Mouse (Mus musculus): ENCODE results near the gene Sema4g. TPM values are rescaled to one million over a fixed set of nuclear protein-coding genes. Genes with fewer than 3 reads are reported as not detected.

Sema4g gene
- total and polyA plus RNA-seq, 3 experiments = 0.15 to 0.47 TPM; not detected in 1

DNA sequence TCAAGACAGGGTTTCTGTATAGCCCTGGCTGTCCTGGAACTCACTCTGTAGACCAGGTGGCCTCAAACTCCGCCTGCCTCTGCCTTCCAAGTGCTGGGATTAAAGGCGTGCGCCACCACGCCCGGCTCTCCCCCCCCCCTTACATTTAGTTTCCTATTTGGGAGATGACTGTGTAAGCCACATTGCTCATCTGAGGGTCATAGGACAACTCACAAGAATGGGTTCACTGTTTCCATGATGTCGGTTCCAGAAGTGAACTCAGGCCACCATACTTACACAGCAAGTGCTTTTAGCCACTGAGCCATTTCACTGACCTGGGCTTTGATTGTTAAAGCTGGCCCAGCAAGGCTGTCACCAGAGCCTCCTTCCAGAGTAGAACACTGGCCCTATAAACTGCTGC lies 11.8 kb upstream of the Sema4g start:
- peaks cover 6 to 53% of the 10 kb centered on the region in 2 experiments for H3K36me3 ChIP-seq (ENCODE audit: control insufficient read depth in 1 of 2, insufficient read depth in 2 of 2, low read length in 2 of 2)
- H3K9me3 ChIP-seq (replicated peaks; ENCODE audit: insufficient read depth, low read length) = no peaks in the 10 kb centered on the region
- no peak overlapping the region for H3K9ac ChIP-seq (ENCODE audit: control insufficient read depth, low read depth, low read length, poor library complexity, severe bottlenecking)
- H3K27me3 ChIP-seq (ENCODE audit: control insufficient read depth in 1 of 2, insufficient read depth in 2 of 2, low read length in 2 of 2) = no peaks in the 10 kb centered on the region
- H3K4me1 ChIP-seq (ENCODE audit: control insufficient read depth in 1 of 2, insufficient read depth in 2 of 2, low read length in 2 of 2) = no peaks in the 10 kb centered on the region
- TF ChIP-seq USF1 (IDR thresholded peaks at IDR 0.05; ENCODE audit: low read depth, low read length) (no peak), POLR2AphosphoS5 (IDR thresholded peaks at IDR 0.05; ENCODE audit: borderline replicate concordance, low read depth, low read length) (no peak), GATA1 (IDR thresholded peaks at IDR 0.05; ENCODE audit: low read depth, low read length) (no peak), UBTF (IDR thresholded peaks at IDR 0.05; ENCODE audit: borderline replicate concordance, insufficient read depth, low read depth, low read length) (no peak), MAFK (IDR thresholded peaks at IDR 0.05; ENCODE audit: borderline replicate concordance, low read depth, low read length) (no peak), MAZ (IDR thresholded peaks at IDR 0.05; ENCODE audit: low read depth, low read length) (no peak), CHD1 (IDR thresholded peaks at IDR 0.05; ENCODE audit: low read depth, low read length) (no peak), JUND (IDR thresholded peaks at IDR 0.05; ENCODE audit: low read depth, low read length) (no peak), MAX (IDR thresholded peaks at IDR 0.05; ENCODE audit: low read length) (no peak), BHLHE40 (IDR thresholded peaks at IDR 0.05; ENCODE audit: borderline replicate concordance, low read depth, low read length) (no peak), MYC (IDR thresholded peaks at IDR 0.05; ENCODE audit: low read depth, low read length) (no peak), HCFC1 (IDR thresholded peaks at IDR 0.05; ENCODE audit: low read depth, low read length) (no peak), ZMIZ1 (IDR thresholded peaks at IDR 0.05; ENCODE audit: low read depth, low read length) (no peak), ZKSCAN1 (IDR thresholded peaks at IDR 0.05; ENCODE audit: low read depth, low read length) (no peak)
- H3K4me3 ChIP-seq (ENCODE audit: control insufficient read depth in 1 of 2, insufficient read depth in 1 of 2, low read depth in 2 of 2, low read length in 2 of 2) = no peak overlapping the region
- H3K27ac ChIP-seq (ENCODE audit: control insufficient read depth, low read depth, low read length) = no peak overlapping the region
- no peak for DNase-seq (ENCODE audit: low read depth, low spot score)
- no peaks in the 10 kb centered on the region for H3K79me2 ChIP-seq (ENCODE audit: control insufficient read depth, insufficient read depth, low read length, poor library complexity)

DNA sequence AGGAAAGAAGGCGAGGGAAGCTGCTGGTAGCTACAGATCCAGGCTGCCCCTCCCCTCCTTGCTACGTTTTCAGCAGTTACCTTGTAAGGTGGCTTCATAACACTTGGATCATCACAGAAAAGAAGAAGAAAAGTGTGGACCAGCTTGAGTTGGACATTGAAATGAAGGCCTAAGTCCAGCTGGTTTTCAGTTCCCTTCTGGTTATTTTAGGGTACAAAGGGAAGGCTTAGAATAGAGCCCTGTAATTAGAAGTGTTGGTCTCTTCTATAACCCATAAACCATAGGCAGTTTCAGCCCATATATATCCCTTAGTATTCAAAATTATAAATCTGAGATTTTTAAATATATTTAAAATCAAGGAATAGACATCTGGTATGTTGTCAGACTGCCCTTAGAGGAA lies 8.1 kb upstream of the Sema4g start:
- no peak overlapping the region for H3K27ac ChIP-seq (ENCODE audit: control insufficient read depth, low read depth, low read length)
- H3K27me3 ChIP-seq (ENCODE audit: control insufficient read depth in 1 of 2, insufficient read depth in 2 of 2, low read length in 2 of 2) = no peaks in the 10 kb centered on the region
- DNase-seq (ENCODE audit: low read depth, low spot score) = no peak
- H3K9me3 ChIP-seq (replicated peaks; ENCODE audit: insufficient read depth, low read length) = no peaks in the 10 kb centered on the region
- H3K9ac ChIP-seq (ENCODE audit: control insufficient read depth, low read depth, low read length, poor library complexity, severe bottlenecking) = no peak overlapping the region
- no peak overlapping the region for H3K4me3 ChIP-seq (ENCODE audit: control insufficient read depth in 1 of 2, insufficient read depth in 1 of 2, low read depth in 2 of 2, low read length in 2 of 2)
- H3K79me2 ChIP-seq (ENCODE audit: control insufficient read depth, insufficient read depth, low read length, poor library complexity) = no peaks in the 10 kb centered on the region
- H3K4me1 ChIP-seq (ENCODE audit: control insufficient read depth in 1 of 2, insufficient read depth in 2 of 2, low read length in 2 of 2) = peaks cover 0 to 6% of the 10 kb centered on the region in 2 experiments; a peak in 1 of 4 replicates
- TF ChIP-seq ZNF384 (IDR thresholded peaks at IDR 0.05; ENCODE audit: low read depth, low read length) (no peak), MYC (IDR thresholded peaks at IDR 0.05; ENCODE audit: low read depth, low read length) (no peak), MEF2A (IDR thresholded peaks at IDR 0.05; ENCODE audit: extremely low read depth, insufficient replicate concordance, low read depth, low read length, poor library complexity, severe bottlenecking) (no peak), CHD1 (IDR thresholded peaks at IDR 0.05; ENCODE audit: low read depth, low read length) (no peak), RCOR1 (IDR thresholded peaks at IDR 0.05; ENCODE audit: low read depth, low read length) (no peak)
- peaks cover 0 to 33% of the 10 kb centered on the region in 2 experiments; a peak in 2 of 4 replicates for H3K36me3 ChIP-seq (ENCODE audit: control insufficient read depth in 1 of 2, insufficient read depth in 2 of 2, low read length in 2 of 2)
